Mouse (Mus musculus) liver, adult 2 months (tissue): ENCODE measurements around the gene Bclaf3. TPM values are rescaled to one million over a fixed set of nuclear protein-coding genes. Genes with fewer than 3 reads are reported as not detected.

ENCODE experiments used
- DNase-seq: peaks from one replicate; pipeline ENCODE4 v3.0.0-alpha.2; 2011; ENCODE audit warnings: low read depth, low spot score; ENCODE audit errors: extremely low read depth
- H3K27ac ChIP-seq: fragments of 200-500 bp; replicated peaks from 2 replicates; pipeline ENCODE4 v1.5.1; 2012; ENCODE audit warnings: low read depth, mild to moderate bottlenecking, control low read depth, inconsistent platforms, low read length; ENCODE audit not compliant: insufficient read depth
- H3K27me3 ChIP-seq: fragments of 200-500 bp; 2 replicates; pipeline ENCODE4 v1.6.1; 2012; ENCODE audit warnings: mild to moderate bottlenecking, moderate library complexity, low read length, inconsistent platforms; ENCODE audit not compliant: control insufficient read depth, insufficient read depth
- H3K36me3 ChIP-seq: fragments of 200-500 bp; 2 replicates; pipeline ENCODE4 v1.6.1; 2012; ENCODE audit warnings: low read length, inconsistent platforms; ENCODE audit not compliant: control insufficient read depth, insufficient read depth
- H3K4me1 ChIP-seq: fragments of 200-500 bp; 2 replicates; pipeline ENCODE4 v1.6.1; 2011; ENCODE audit warnings: low read length; ENCODE audit not compliant: control insufficient read depth, insufficient read depth
- H3K4me3 ChIP-seq: fragments of 200-500 bp; 2 replicates; pipeline ENCODE4 v1.5.1; 2011; ENCODE audit warnings: low read depth, mild to moderate bottlenecking, control low read depth, low read length, moderate library complexity; ENCODE audit not compliant: insufficient read depth
- H3K79me2 ChIP-seq: fragments of 200-500 bp; 2 replicates; pipeline ENCODE4 v1.6.1; 2012; ENCODE audit warnings: inconsistent platforms, mild to moderate bottlenecking, low read length, moderate library complexity; ENCODE audit not compliant: control insufficient read depth, insufficient read depth
- H3K9ac ChIP-seq: fragments of 200-500 bp; 2 replicates; pipeline ENCODE4 v1.6.1; 2012; ENCODE audit warnings: low read depth, mild to moderate bottlenecking, control low read depth, inconsistent platforms, low read length
- CTCF ChIP-seq: fragments of 200-500 bp; IDR thresholded peaks from 2 replicates; pipeline ENCODE4 v1.5.1; 2011; ENCODE audit warnings: low read depth, low read length, control low read depth
- POLR2A ChIP-seq: fragments of 200-500 bp; IDR thresholded peaks from 2 replicates; pipeline ENCODE4 v1.6.1; 2011; ENCODE audit warnings: low read length, control low read depth; ENCODE audit not compliant: insufficient read depth; ENCODE audit errors: extremely low read depth
- WGBS: fragments of 180-500 bp; shearing (Covaris S2); methylation state at CpG from one replicate; pipeline ENCODE4 v1.1.7; 2018; 5-methylcytosine and 5-hydroxymethylcytosine counted together
- polyA plus RNA-seq: library from polyadenylated mRNA; depleted of rRNA; stranded (reverse); fragments of >200 nt; gene quantifications from 2 replicates; pipeline ENCODE4 v1.2.3, GENCODE M21; 2012
- total RNA-seq: library from RNA; depleted of rRNA; stranded (reverse); fragments of >200 nt; gene quantifications from 2 replicates; pipeline ENCODE4 v1.2.3, GENCODE M21; 2014

Gene Bclaf3
- total and polyA plus RNA-seq, 2 experiments, result 0.61 to 2.5 TPM

DNA sequence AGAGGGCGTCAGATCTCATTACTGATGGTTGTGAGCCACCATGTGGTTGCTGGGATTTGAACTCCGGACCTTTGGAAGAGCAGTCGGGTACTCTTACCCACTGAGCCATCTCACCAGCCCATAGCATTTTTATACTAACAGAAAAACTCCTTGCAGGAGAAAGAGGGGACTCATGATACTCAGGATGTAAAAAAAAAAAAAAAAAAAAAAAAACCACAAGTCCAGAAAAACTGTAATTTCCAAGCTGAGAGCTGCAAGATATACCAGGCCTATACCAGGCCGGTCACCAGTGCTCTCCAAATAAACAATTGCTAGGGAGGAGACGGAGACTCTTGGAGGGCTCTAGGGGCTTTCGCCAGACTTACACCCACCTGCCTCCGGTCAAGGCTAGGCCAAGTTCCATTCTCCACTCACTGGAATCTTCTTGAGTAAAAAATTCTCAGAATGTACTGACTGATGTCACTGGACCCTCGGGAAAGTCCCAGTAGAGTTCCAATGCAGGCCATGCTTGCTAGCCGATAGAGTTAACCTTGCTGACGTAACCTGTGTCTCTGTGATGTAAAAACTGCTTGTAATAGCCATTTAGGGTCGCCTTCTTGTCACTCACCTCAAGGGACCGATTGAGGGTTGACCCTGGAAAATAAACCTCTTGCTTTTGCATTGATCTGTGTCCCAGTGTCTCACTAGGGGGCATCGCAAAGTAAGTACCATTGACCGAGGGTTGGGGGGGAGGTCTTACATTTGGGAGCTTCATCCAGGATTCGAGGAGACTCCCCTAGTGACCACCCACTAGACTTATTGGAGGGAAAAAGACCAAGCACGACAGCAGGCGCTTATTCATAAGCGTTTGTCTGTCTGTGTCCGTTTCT, 16.4 kb upstream of the Bclaf3 start:
- no peak for TF ChIP-seq CTCF
- no peak for TF ChIP-seq POLR2A
- Histone ChIP-seq H3K27me3 (no peaks in the 10 kb centered on the region), H3K79me2 (no peaks in the 10 kb centered on the region), H3K4me1 (no peaks in the 10 kb centered on the region), H3K27ac (no peak overlapping the region), H3K4me3 (peak overlapping the region; percentile 16; the same call in 1 of the 2 replicates), H3K9ac (no peak overlapping the region), H3K36me3 (no peaks in the 10 kb centered on the region)
- no peak for DNase-seq
- WGBS, result 77% methylated on average over 19 of the region's 19 CpGs

DNA sequence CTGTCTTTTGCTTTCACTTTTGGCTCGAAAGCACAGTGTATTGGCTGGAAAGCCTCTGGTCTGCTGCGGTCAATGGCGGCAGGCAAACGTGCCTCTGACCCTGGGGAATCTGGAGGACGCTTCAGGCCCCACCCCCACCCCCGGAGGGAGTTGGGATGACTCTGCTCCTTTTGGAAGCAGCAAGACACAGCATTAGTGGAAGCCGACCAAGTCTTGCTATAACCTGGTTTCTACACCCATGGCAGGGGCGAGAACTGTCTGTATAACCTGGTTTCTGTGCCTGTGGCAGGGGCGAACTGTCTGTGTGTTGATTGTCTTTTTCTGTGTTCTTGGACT, 15.8 kb upstream of the Bclaf3 start:
- Histone ChIP-seq H3K27ac (no peak overlapping the region), H3K9ac (no peak overlapping the region), H3K4me3 (0 out of 2 replicates have a peak overlapping the region, but pooled peaks have one; percentile 16), H3K27me3 (no peaks in the 10 kb centered on the region), H3K4me1 (no peaks in the 10 kb centered on the region), H3K36me3 (no peaks in the 10 kb centered on the region), H3K79me2 (no peaks in the 10 kb centered on the region)
- DNase-seq, result no peak
- 59% methylated on average over 9 of the region's 9 CpGs for WGBS
- no peak for TF ChIP-seq POLR2A
- TF ChIP-seq CTCF, result no peak

DNA sequence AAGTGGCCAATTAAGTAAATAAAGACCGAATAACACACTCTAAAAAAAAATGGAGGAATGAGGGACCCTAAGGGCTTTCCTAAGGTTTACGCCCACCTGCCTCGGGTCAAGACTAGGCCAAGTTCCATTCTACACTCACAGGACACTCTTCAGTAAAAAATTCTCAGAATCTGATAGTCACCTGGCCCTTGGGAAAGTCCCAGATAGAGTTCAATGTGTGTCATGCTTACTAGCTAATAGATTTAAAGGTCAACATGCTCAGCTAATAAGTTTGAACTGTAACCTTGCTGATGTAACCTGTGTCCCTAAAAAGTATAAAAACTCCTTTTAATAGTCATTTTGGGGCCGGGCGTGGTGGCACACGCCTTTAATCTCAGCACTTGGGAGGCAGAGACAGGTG, 10.9 kb upstream of the Bclaf3 start:
- no peak for TF ChIP-seq POLR2A
- Histone ChIP-seq H3K36me3 (no peaks in the 10 kb centered on the region), H3K4me3 (no peak overlapping the region), H3K9ac (no peak overlapping the region), H3K27ac (no peak overlapping the region), H3K79me2 (no peaks in the 10 kb centered on the region), H3K4me1 (no peaks in the 10 kb centered on the region), H3K27me3 (no peaks in the 10 kb centered on the region)
- DNase-seq, result no peak
- WGBS, result 77% methylated on average over 6 of the region's 6 CpGs

DNA sequence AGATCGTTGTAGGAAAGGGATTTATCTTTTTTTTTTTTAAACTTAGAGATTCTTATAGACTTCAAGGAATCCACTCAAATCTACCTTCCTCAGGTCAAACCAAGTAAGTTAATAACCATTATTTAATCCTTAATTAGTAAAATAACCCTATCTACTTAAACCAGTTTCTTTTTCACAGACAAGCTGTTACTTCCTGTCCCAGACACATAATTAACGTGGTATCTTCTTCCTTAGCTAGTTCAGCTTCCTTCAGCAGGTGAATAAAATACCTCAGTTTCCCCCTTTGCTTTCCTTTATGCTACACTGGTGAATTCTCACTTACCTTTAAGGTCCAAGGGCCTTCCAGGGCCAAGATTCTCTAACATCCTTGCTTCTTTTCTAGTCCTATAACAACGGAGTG, 4.7 kb upstream of the Bclaf3 start:
- DNase-seq, result no peak
- 71% methylated on average over 3 of the region's 3 CpGs for WGBS
- no peaks in the 10 kb centered on the region for H3K4me1 ChIP-seq

DNA sequence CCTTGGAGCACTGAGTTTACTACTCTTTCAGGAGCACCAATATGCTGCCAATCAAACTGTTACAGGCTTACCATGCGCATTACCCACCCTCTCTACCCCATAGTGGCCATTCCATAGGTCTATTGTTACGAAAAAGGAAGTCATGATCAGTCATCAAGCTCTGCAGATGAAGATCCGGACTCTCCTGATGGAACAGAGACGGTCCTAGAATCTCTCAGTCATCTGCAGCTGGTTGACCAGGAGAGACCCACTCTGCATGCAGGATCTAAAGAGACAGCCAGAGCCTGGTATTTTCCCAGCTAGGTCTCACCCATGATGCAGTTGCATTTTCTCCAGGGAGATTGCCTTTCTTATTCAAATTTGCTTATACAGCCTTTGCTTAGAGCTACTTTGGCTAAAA, 3.8 kb upstream of the Bclaf3 start:
- no peak for DNase-seq
- Histone ChIP-seq H3K4me1 (no peaks in the 10 kb centered on the region), H3K36me3 (no peaks in the 10 kb centered on the region), H3K27ac (no peak overlapping the region), H3K79me2 (no peaks in the 10 kb centered on the region), H3K4me3 (no peak overlapping the region), H3K9ac (no peak overlapping the region), H3K27me3 (no peaks in the 10 kb centered on the region)
- no peak for TF ChIP-seq CTCF
- no peak for TF ChIP-seq POLR2A
- 83% methylated on average over 4 of the region's 4 CpGs for WGBS

More for the DNA sequence above, 4.7 kb upstream of the Bclaf3 start:
- no peak overlapping the region for H3K4me3 ChIP-seq
- TF ChIP-seq POLR2A (no peak), CTCF (no peak)
- no peaks in the 10 kb centered on the region for H3K79me2 ChIP-seq
- H3K36me3 ChIP-seq, result no peaks in the 10 kb centered on the region
- H3K27me3 ChIP-seq, result no peaks in the 10 kb centered on the region
- H3K27ac ChIP-seq, result no peak overlapping the region
- no peak overlapping the region for H3K9ac ChIP-seq

DNA sequence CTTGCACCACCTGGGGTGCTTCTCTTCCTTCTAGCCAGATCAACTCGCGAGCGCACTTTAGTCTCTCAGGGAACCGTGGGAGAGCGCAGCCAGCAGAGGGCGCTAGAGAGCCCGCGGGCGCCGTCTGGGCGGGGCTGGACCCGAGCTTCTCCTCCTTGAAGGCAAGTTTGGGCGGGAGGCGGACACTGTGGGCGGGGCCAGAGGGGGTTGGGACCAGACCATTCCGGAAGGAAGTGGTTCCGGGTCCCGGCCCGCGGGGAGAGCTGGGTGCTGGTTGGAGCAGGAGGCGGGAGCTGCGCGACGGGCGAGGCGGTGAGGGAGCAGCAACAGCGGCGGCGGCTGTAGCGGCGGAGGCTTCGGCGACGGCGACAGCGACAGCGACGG, 5.9 kb downstream of the Bclaf3 start:
- TF ChIP-seq CTCF (peak; percentile 83), POLR2A (peak; percentile 38; the same call in 1 of the 2 replicates)

More for the DNA sequence above, 5.9 kb downstream of the Bclaf3 start:
- H3K9ac ChIP-seq, result peak overlapping the region; percentile 85
- no peaks in the 10 kb centered on the region for H3K27me3 ChIP-seq
- H3K4me1 ChIP-seq, result 0 out of 2 replicates have a peak, but pooled peaks cover 1% of the 10 kb centered on the region
- DNase-seq, result peak; percentile 78
- no peaks in the 10 kb centered on the region for H3K79me2 ChIP-seq
- WGBS, result 0% methylated on average over 14 of the region's 38 CpGs
- peak overlapping the region; percentile 70 for H3K27ac ChIP-seq
- no peaks in the 10 kb centered on the region for H3K36me3 ChIP-seq
- H3K4me3 ChIP-seq, result peak overlapping the region; percentile 100
